Mouse (Mus musculus): ENCODE measurements around the gene Arhgap25.

Gene Arhgap25

GRCm38 (mm10) chr6:87451016-87451415, 82.0 kb downstream of the Arhgap25 start:
- in situ Hi-C loops (cut with MboI, MseI), result loop anchor here (5.0 kb wide), 1 partner anchor 54 kb away; no protein-coding TSS in a partner anchor

- in situ Hi-C loops (cut with MboI, MseI), result no loop called here
Observed at GRCm38 (mm10) chr6:87449534-87449933, 83.5 kb downstream of the Arhgap25 start.

GRCm38 (mm10) chr6:87447217-87447616, 85.8 kb downstream of the Arhgap25 start:
- in situ Hi-C loops (cut with MboI, MseI), result no loop called here

GRCm38 (mm10) chr6:87445222-87445621, 87.8 kb downstream of the Arhgap25 start:
- in situ Hi-C loops (cut with MboI, MseI), result no loop called here

- in situ Hi-C loops (cut with MboI, MseI), result no loop called here
Observed at GRCm38 (mm10) chr6:87443253-87443652, 89.8 kb downstream of the Arhgap25 start.

- in situ Hi-C loops (cut with MboI, MseI), result loop anchor here (10.0 kb wide), 1 partner anchor 1042 kb away; the partner anchor contains the start of gene Pcyox1
Observed at GRCm38 (mm10) chr6:87436745-87437144, 96.3 kb downstream of the Arhgap25 start.

- in situ Hi-C loops (cut with MboI, MseI), result loop anchor here (10.0 kb wide), 1 partner anchor 1041 kb away; the partner anchor contains the start of gene Pcyox1
Observed at GRCm38 (mm10) chr6:87435791-87436190, 97.3 kb downstream of the Arhgap25 start.

GRCm38 (mm10) chr6:87428487-87429044, 104.5 kb downstream of the Arhgap25 start, which contains the start of gene Bmp10:
Bmp10 (plus strand) TSS chr6:87428994.
- in situ Hi-C loops (cut with MboI, MseI), result no loop called here

- in situ Hi-C loops (cut with MboI, MseI), result no loop called here
Observed at GRCm38 (mm10) chr6:87427616-87428015, 105.4 kb downstream of the Arhgap25 start.

- in situ Hi-C loops (cut with MboI, MseI), result no loop called here
Observed at GRCm38 (mm10) chr6:87426954-87427353, 106.1 kb downstream of the Arhgap25 start.

GRCm38 (mm10) chr6:87424037-87424816, 108.8 kb downstream of the Arhgap25 start:
- in situ Hi-C loops (cut with MboI, MseI), result no loop called here

GRCm38 (mm10) chr6:87422304-87422703, 110.8 kb downstream of the Arhgap25 start:
- in situ Hi-C loops (cut with MboI, MseI), result no loop called here

- in situ Hi-C loops (cut with MboI, MseI), result no loop called here
Observed at GRCm38 (mm10) chr6:87412011-87412410, 121.0 kb downstream of the Arhgap25 start.

Measured in T-helper 1 cell (primary cell).